Mouse (Mus musculus) CH12.LX (cell line): ENCODE data around the gene Irs2.

Experiments
- CTCF ChIP-seq, 2 experiments: IDR thresholded peaks in 1 of 2; conservative IDR thresholded peaks in 1 of 2; 2 replicates each; pipeline ENCODE4 v1.5.1; 2011 to 2012; ENCODE audit warnings: low read depth in 2 of 2, low read length in 2 of 2, improper control_type of control experiment in 1 of 2, inconsistent platforms in 1 of 2, mild to moderate bottlenecking in 1 of 2, moderate library complexity in 1 of 2
- E2F4 ChIP-seq: IDR thresholded peaks from 2 replicates; pipeline ENCODE4 v1.6.1; 2011; ENCODE audit warnings: low read depth, low read length, improper control_type of control experiment; ENCODE audit not compliant: insufficient replicate concordance
- EP300 ChIP-seq: IDR thresholded peaks from 2 replicates; pipeline ENCODE4 v1.6.1; 2011; ENCODE audit warnings: low read length, improper control_type of control experiment
- ETS1 ChIP-seq: conservative IDR thresholded peaks from 2 replicates; pipeline ENCODE4 v1.6.1; 2012; ENCODE audit warnings: low read depth, mild to moderate bottlenecking, inconsistent platforms, low read length, improper control_type of control experiment, moderate library complexity
- HCFC1 ChIP-seq: IDR thresholded peaks from 2 replicates; pipeline ENCODE4 v1.6.1; 2012; ENCODE audit warnings: low read depth, mild to moderate bottlenecking, inconsistent platforms, low read length, improper control_type of control experiment
- JUN ChIP-seq: IDR thresholded peaks from 2 replicates; pipeline ENCODE4 v1.6.1; 2011; ENCODE audit warnings: low read depth, mild to moderate bottlenecking, low read length, improper control_type of control experiment, moderate library complexity; ENCODE audit not compliant: insufficient read depth
- KAT2A ChIP-seq: IDR thresholded peaks from 2 replicates; pipeline ENCODE4 v1.6.1; 2012; ENCODE audit warnings: low read length, improper control_type of control experiment, inconsistent platforms; ENCODE audit not compliant: insufficient replicate concordance
- MAX ChIP-seq: IDR thresholded peaks from 2 replicates; pipeline ENCODE4 v1.6.1; 2011; ENCODE audit warnings: low read length, improper control_type of control experiment
- MAZ ChIP-seq: IDR thresholded peaks from 2 replicates; pipeline ENCODE4 v1.6.1; 2012; ENCODE audit warnings: low read depth, mild to moderate bottlenecking, inconsistent platforms, low read length, improper control_type of control experiment, moderate library complexity
- POLR2A ChIP-seq: IDR thresholded peaks from 2 replicates; pipeline ENCODE4 v1.6.1; 2011; ENCODE audit warnings: low read depth, mild to moderate bottlenecking, improper control_type of control experiment, low read length
- TBP ChIP-seq: conservative IDR thresholded peaks from 2 replicates; pipeline ENCODE4 v1.6.1; 2011; ENCODE audit warnings: low read depth, low read length, improper control_type of control experiment
- TCF12 ChIP-seq: IDR thresholded peaks from 2 replicates; pipeline ENCODE4 v1.6.1; 2014; ENCODE audit warnings: low read depth, mild to moderate bottlenecking, inconsistent platforms, low read length, improper control_type of control experiment
- USF1 ChIP-seq: IDR thresholded peaks from 2 replicates; pipeline ENCODE4 v1.6.1; 2014; ENCODE audit warnings: low read depth, mild to moderate bottlenecking, inconsistent platforms, low read length, improper control_type of control experiment

DNA sequence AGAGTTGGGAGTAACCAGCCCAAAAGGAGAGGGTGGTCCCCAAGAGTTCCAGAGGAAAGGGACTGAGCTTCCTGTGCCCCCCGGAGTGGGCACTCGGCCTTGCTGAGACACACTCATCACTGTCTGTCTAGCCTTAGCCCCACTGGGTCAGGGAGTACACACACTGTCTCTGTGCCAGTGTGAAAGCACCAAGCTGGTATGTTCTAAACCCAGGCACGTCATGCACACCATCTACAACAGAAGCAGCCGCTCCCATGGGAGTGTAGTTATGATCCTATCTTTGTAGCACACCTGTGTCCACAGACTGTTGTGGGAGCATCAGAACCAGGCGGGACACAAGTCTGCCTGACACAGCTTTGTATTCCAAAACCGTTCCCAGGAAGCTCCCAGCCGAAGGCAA is 31.8 kb upstream of the Irs2 start:
- TF ChIP-seq KAT2A, result no peak
- no peak for TF ChIP-seq USF1
- no peak for TF ChIP-seq E2F4
- TF ChIP-seq POLR2A, result no peak
- no peak for TF ChIP-seq HCFC1
- no peak for TF ChIP-seq TBP
- TF ChIP-seq TCF12, result no peak
- TF ChIP-seq CTCF (conservative IDR thresholded peaks at IDR 0.05 in 1 of 2, IDR thresholded peaks at IDR 0.05 in 1 of 2; ENCODE audit: low read depth in 2 of 2, low read length in 2 of 2), result no peak
- TF ChIP-seq ETS1, result no peak
- TF ChIP-seq MAZ, result no peak
- TF ChIP-seq JUN, result no peak
- no peak for TF ChIP-seq MAX
- TF ChIP-seq EP300, result no peak
